Mouse (Mus musculus) cerebellum, adult 8-10 months (tissue): Measurements from ENCODE around the gene E130218I03Rik.
"Not testable (repeated sequence)": the region's sequence is repeated elsewhere in the genome, so short reads cannot be mapped to it uniquely, and the experiment has no call there.

Source experiments
- DNase-seq: peaks from one replicate; pipeline ENCODE4 v3.0.0; 2022

Gene E130218I03Rik

GRCm38 (mm10) chr4:134252131-134252910, 8.9 kb downstream of the E130218I03Rik start:
- no peak for DNase-seq

- no peak for DNase-seq
Observed at GRCm38 (mm10) chr4:134252911-134253721, 9.7 kb downstream of the E130218I03Rik start.

GRCm38 (mm10) chr4:134253722-134254324, 10.4 kb downstream of the E130218I03Rik start, which contains the start of gene Grrp1:
TSS of gene Grrp1 (minus strand) at chr4:134254106.
- no peak for DNase-seq

- DNase-seq = no peak
Observed at GRCm38 (mm10) chr4:134254835-134255234, 11.4 kb downstream of the E130218I03Rik start.

- DNase-seq = no peak
Observed at GRCm38 (mm10) chr4:134255854-134256253, 12.4 kb downstream of the E130218I03Rik start.

- DNase-seq = no peak
Observed at GRCm38 (mm10) chr4:134256407-134257197, 13.1 kb downstream of the E130218I03Rik start.

- no peak for DNase-seq
Observed at GRCm38 (mm10) chr4:134257198-134258009, 13.9 kb downstream of the E130218I03Rik start.

GRCm38 (mm10) chr4:134258354-134258753, 14.9 kb downstream of the E130218I03Rik start:
- no peak for DNase-seq

- no peak for DNase-seq
Observed at GRCm38 (mm10) chr4:134263191-134263590, 19.7 kb downstream of the E130218I03Rik start.

- DNase-seq = no peak
Observed at GRCm38 (mm10) chr4:134265860-134266585, 22.6 kb downstream of the E130218I03Rik start.

- DNase-seq = no peak
Observed at GRCm38 (mm10) chr4:134268102-134268655, 24.7 kb downstream of the E130218I03Rik start.

GRCm38 (mm10) chr4:134269622-134270021, 26.2 kb downstream of the E130218I03Rik start:
- DNase-seq = not testable (repeated sequence)

GRCm38 (mm10) chr4:134271979-134272378, 28.5 kb downstream of the E130218I03Rik start:
- no peak for DNase-seq

GRCm38 (mm10) chr4:134272731-134273416, 29.4 kb downstream of the E130218I03Rik start:
- no peak for DNase-seq

GRCm38 (mm10) chr4:134273417-134274345, 30.2 kb downstream of the E130218I03Rik start:
- DNase-seq = no peak

GRCm38 (mm10) chr4:134284942-134285341, 41.5 kb downstream of the E130218I03Rik start:
- DNase-seq = no peak

- DNase-seq = no peak
Observed at GRCm38 (mm10) chr4:134286226-134287167, 43.0 kb downstream of the E130218I03Rik start.

- DNase-seq = peak; percentile 97
Observed at GRCm38 (mm10) chr4:134287168-134287564, 43.7 kb downstream of the E130218I03Rik start.
